Mouse (Mus musculus): Measurements from ENCODE around the gene Crebl2.

DNA sequence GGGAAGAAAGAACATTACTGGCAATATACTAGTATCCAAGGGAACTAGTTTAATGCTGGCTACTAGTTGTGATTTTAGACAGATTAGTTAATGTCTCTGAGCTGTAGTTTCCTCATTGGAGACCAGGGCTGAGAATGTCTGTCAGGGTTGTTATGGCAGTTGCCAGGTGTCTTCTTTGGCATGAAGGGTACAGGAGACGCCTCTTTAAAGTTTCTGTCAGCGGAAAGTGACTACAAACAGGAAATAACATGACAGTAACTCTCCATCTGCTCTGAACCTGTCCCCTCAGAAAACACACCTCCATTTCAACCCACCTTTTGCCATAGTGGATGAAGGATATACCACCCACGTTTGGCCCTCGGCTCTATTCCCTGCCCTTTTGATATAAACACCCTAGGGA, 53.7 kb downstream of the Crebl2 start:
- TF ChIP-seq CTCF (IDR thresholded peaks at IDR 0.05; ENCODE audit: insufficient read depth, low read length) (no peak), POLR2A (IDR thresholded peaks at IDR 0.05; ENCODE audit: borderline replicate concordance, extremely low read depth, low read depth, low read length) (no peak)
